Mouse (Mus musculus) liver, embryonic 14.5 days (tissue): ENCODE results near the gene Wnt5a.

Source experiments
- CTCF ChIP-seq: IDR thresholded peaks from 2 replicates; pipeline ENCODE4 v1.5.1; 2016; ENCODE audit warnings: antibody characterized with exemption, low read depth, control low read depth
- EP300 ChIP-seq: IDR thresholded peaks from 2 replicates; pipeline ENCODE4 v1.6.1; 2016; ENCODE audit warnings: antibody characterized with exemption, low read depth

- TF ChIP-seq CTCF, result no peak
- TF ChIP-seq EP300, result no peak
Observed at GRCm38 (mm10) chr14:28508288-28509258, 4.0 kb downstream of the Wnt5a start.
